Mouse (Mus musculus): Measurements from ENCODE around the gene Smpx. TPM values are rescaled to one million over a fixed set of nuclear protein-coding genes. Genes with fewer than 3 reads are reported as not detected.
A peak's percentile ranks its signal among the peaks of the same experiment; 100 is the strongest.

Smpx gene
- total RNA-seq (2021): not detected

GRCm38 (mm10) chrX:157698862-157699261 is at the start of gene Smpx:
TSS of gene Smpx (plus strand) at chrX:157698910.
- DNase-seq (ENCODE audit: extremely low spot score in 1 of 2, low spot score in 1 of 2): no peak

DNA sequence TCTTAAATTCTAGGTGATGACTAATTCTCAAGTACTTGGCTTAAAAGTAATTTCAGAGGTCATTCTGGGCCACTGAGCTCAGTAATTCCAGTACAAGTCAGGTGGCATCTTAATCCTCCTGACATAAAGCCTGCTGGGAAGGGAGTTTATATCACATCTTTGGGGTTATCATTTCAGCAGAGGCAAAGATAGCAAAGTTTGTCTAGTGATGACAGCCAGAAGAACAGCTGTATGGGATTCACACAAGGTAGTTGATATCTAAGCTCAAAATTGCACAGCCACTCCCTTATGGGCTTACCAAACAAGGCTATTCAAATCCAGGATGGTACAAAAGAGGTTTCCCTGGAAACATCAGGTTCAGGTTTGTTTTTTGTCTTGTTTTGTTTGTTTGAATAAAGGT is 43.7 kb upstream of the Smpx start:
- no peak for DNase-seq (ENCODE audit: extremely low spot score in 1 of 2, low spot score in 1 of 2)

- DNase-seq (ENCODE audit: extremely low spot score in 1 of 2, low spot score in 1 of 2): no peak
Measured at GRCm38 (mm10) chrX:157657356-157657755, 41.4 kb upstream of the Smpx start.

DNA sequence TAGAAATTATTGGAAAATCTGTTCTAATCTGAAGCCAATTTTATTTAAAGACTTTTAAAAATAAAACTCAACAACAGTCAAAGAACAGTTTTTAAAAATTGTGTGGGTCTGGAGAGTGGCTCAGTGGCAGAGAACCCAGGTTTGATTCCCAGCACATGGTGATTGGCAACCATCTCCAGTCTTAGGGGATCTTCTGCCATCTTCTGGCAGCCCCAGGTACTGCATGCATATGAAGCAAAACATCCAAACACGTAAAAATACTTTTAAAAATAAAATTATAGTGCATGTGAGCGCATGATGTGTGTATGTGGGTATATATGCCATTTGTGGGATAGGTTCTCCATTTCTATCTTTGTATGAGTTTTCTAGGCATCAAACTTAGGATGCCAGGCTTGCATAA is 26.9 kb upstream of the Smpx start:
- no peak for DNase-seq (ENCODE audit: extremely low spot score in 1 of 2, low spot score in 1 of 2)

GRCm38 (mm10) chrX:157674667-157675350 is 23.9 kb upstream of the Smpx start:
- no peak for DNase-seq (ENCODE audit: extremely low spot score in 1 of 2, low spot score in 1 of 2)

DNA sequence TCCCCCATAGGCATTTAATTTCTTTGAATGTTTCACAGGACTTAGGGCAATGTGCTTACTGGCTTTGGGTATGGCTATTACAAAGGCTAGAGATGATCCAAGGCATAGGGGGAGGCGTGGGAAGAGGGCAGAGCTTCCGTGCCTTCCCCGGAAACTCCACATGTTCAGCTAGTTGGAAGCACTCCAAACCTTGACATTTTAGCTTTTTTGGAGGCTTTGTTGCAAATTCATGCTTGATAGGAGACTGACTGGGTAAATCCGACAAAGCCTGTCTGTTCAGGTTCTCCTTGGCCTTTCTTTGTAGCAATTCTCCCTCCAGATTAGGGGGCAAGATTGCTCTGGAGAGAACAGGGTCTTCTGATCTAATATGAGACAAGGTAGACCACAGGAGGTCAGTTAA is 7.5 kb upstream of the Smpx start:
- DNase-seq (ENCODE audit: extremely low spot score in 1 of 2, low spot score in 1 of 2): no peak

DNA sequence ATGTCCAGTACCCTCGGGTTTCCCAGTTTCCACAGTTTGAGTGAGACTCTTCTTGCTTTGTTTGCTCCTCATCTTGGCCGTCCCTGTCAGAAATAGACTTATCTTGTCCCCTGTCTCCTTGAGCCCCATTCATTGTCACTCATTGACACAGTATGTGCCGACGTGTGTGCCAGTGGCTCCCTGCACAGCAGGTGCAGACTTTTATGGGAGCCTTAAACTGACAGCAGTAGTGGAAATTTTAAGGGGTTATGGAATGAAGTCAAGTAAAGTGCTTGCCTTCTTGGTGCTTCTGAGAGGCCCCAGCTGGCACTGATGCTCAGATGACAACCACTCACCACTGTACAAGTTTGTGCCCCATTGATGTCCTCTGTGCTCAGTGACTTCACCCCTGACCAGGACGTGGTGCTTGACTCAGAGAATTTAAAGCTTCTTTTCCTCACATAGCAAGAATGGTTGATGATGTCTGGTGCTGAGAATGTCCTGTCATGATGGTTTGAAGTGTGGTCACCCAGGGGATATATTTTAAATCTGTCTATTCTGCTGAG is 1.0 kb upstream of the Smpx start:
- no peak for DNase-seq (ENCODE audit: extremely low spot score in 1 of 2, low spot score in 1 of 2)

- DNase-seq (ENCODE audit: extremely low spot score in 1 of 2, low spot score in 1 of 2): no peak
Measured at GRCm38 (mm10) chrX:157707236-157707635, 8.5 kb downstream of the Smpx start.

DNA sequence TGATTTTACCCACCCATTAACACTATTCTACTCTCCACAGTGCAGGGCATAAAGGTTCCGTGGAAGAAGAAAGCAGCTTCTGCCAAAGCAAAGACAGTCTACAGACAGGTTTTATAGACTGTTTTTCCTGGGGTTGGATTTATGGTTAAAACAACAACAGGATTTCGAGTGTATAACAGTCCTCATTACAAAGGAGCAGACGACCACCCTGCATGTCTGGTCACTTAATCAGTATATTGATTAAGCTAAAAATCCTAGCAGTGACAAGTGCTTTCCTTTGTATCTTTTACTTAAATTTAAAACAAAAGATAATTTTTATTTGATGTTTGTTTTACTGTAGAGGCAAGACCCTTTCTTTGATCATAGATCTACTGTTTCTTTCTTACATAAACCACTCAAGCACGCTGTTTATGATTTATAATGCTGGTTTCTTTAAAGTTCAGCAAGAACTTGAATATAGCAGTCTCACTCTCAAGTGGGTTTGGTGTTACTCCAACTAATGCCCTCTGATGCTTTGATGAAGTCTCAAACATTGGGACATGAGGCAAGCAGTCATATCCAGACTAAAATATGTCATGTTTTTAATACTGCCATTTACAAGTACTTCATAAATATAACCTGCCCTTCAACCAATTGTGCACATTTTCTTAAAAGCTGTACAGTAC is 10.0 kb downstream of the Smpx start:
- no peak for DNase-seq (ENCODE audit: extremely low spot score in 1 of 2, low spot score in 1 of 2)

DNA sequence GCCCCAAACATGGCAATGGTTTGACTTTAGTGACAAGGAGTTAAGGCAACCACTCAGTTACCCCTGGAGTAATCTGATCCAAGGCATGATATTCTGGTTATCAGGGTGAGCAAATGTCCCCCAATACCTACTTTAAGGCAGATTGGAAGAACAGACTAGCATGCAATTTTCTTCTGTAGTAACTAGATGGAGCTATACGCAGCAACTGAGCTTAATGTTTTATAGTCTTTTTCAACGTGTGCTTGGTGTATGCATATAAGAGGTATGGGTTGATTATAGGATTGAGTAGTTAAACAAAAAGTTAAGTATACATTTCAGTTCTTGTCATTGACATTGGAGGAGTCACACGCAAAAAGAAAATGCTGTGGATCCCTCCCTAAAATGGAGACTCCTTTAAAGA is 21.2 kb downstream of the Smpx start:
- DNase-seq (ENCODE audit: extremely low spot score in 1 of 2, low spot score in 1 of 2): no peak

GRCm38 (mm10) chrX:157730622-157731341 is 32.1 kb downstream of the Smpx start:
- DNase-seq (ENCODE audit: extremely low spot score in 1 of 2, low spot score in 1 of 2): no peak

DNA sequence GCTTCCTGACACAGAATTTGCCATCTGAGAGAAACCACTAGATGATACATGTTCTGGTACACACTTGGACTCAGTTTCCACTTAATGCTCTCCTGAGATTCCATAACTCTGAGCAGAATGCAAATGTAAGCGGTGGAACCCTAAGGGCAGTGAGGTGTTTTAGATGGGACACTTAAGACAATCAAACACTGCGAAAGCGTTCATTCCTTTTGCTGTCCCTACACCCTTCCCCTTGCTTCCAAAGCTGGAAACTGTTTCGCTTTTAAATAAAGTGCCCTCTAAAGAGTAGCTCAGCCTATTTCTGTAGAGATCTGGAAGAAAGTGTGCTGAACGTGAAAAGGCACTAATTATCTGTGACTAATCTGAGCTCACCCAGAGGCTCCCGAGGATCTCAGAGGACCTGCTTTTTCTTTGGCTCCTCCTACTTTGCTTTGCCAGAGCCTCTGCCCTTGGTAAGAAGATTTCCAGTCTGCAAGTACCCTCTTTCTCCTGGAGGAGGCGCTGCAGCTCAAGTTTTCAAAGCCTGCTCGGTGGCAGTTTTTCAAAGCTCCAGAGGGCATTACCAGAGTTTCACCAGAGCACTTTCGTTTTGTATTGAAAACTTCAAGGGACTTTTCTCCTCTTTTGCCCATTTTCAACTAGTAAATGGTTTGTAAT is 33.1 kb downstream of the Smpx start:
- DNase-seq (ENCODE audit: extremely low spot score in 1 of 2, low spot score in 1 of 2): peak; percentile 17 to 75

DNA sequence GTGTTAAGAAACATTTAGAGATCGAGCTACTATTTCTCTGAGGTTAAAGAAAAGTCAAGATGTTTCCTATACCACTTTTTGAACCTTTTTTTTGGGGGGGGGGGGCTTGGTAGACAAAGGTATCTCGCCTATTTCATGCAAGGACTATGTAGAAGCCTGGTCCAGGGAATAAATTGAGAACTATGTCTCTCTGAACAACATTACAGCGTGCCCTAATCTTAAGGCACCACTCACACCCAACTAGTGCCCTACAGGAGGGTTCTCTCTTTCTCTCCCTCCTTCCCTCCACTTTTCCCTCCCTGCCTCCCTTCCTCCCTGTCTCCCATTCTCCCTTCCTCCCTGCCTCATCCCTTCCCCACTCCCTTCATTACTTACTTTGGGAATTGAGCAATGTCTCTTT is 33.6 kb downstream of the Smpx start:
- no peak for DNase-seq (ENCODE audit: extremely low spot score in 1 of 2, low spot score in 1 of 2)

DNA sequence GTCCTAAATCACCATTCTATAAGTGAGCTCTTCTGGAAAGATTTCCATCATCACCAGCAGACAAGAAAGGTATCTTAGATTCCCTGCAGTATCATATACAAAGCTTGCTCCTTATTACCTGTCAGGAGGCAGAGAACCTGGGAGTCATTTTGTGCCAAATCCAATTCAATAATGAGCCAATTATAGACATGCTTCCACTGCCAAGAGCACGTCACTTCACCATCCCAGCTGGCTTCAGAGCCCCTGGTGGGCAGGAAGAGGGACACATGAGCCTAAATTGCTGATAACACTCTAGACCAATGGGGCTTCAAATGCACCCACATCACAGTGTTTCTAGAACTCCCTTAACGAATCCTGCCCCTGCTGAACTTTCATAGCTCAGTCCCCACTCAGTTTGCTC is 35.1 kb downstream of the Smpx start:
- no peak for DNase-seq (ENCODE audit: extremely low spot score in 1 of 2, low spot score in 1 of 2)

GRCm38 (mm10) chrX:157734341-157734740 is 35.6 kb downstream of the Smpx start:
- no peak for DNase-seq (ENCODE audit: extremely low spot score in 1 of 2, low spot score in 1 of 2)

- no peak for DNase-seq (ENCODE audit: extremely low spot score in 1 of 2, low spot score in 1 of 2)
Measured at GRCm38 (mm10) chrX:157747815-157748544, 49.3 kb downstream of the Smpx start.

DNA sequence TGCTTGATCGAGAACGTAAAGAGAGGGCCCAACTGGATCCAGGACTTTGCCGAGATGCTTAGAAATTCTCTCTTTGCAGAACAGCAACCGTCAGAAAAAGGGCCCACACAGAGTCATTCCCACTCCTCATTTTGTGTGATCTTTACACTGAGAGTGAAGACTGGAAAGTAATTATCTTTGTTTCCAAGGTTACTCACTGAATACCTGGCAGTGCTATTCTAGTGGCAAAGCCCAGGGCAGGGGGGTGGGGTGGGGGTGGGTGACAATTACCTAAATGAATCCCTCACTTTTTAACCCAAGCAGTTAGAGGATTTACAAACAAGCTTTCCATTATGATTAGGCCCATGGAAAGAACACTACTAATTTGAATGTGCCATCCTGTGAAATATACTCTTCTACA is 55.8 kb downstream of the Smpx start:
- no peak for DNase-seq (ENCODE audit: extremely low spot score in 1 of 2, low spot score in 1 of 2)

DNA sequence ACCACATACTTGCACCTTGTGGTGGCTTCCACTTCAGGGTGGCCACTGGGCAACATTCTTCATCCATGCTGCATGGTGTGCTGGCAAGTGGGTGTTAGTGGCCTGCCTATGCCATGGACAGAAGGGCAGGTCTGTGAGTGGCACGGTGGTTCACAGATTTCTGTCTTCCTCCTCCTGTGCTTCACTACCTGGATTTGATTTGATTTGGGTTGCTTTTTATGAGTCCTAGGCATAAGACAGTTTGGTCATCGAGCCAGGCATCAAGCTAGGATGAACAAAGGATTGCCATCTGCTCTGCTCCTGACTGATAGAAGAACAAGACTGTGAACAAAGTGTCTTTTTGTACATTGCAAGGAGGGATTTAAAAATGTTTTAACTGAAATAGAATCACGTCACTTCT is 63.8 kb downstream of the Smpx start:
- DNase-seq (ENCODE audit: extremely low spot score in 1 of 2, low spot score in 1 of 2): no peak

DNA sequence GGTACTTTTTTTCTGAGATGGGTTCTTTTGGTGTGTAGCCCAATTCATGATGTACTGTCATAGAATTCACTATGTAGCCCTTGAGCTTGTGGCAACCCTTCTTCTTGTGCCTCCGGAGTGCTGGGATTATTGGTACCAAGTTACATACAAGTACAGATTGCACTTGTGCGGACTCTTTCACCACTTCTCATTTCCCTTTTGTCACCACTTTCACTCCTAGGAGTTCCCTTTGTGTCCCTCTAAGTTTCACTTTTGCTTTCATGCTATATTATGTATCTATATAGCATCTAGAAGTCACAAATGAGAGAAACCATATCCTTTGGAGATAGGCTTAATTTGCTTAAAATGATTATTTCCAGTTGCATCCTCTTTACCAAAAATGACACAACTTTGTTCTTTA is 103.0 kb downstream of the Smpx start:
- DNase-seq (ENCODE audit: extremely low spot score in 1 of 2, low spot score in 1 of 2): no peak
